Mouse (Mus musculus) adrenal gland, postnatal 0 days (tissue): ENCODE results near the gene Olfr901. TPM values are rescaled to one million over a fixed set of nuclear protein-coding genes. Genes with fewer than 3 reads are reported as not detected.

Experiments
- polyA plus RNA-seq: library from polyadenylated mRNA; unstranded; fragments of >200 nt; fragmentation: Nextera tagmentation; extraction: Ambion mirVana; gene quantifications from 2 replicates; pipeline ENCODE4 v1.2.1, GENCODE M21; 2015

The Olfr901 gene
- polyA plus RNA-seq, result not detected in 2 replicates

GRCm38 (mm10) chr9:38429155-38429554 lies at the start of gene Olfr901:
Gene Olfr901 (plus strand): TSS chr9:38429455.

GRCm38 (mm10) chr9:38401398-38401797 lies 27.9 kb upstream of the Olfr901 start, which contains the start of gene Olfr147:
Gene Olfr147 (plus strand): TSS chr9:38401698.

GRCm38 (mm10) chr9:38447352-38447751 lies 18.1 kb downstream of the Olfr901 start, which contains the start of gene Olfr902:
Gene Olfr902 (plus strand): TSS chr9:38447652.

GRCm38 (mm10) chr9:38462844-38463243 lies 33.6 kb downstream of the Olfr901 start, which contains the start of gene Olfr904:
Gene Olfr904 (plus strand): TSS chr9:38463144.

GRCm38 (mm10) chr9:38470807-38471206 lies 41.6 kb downstream of the Olfr901 start, which contains the start of gene Olfr905:
Gene Olfr905 (plus strand): TSS chr9:38471107.

Other genes with a start within 250 kb of the Olfr901 start
- not detected in 2 replicates for gene Olfr891, start 248.6 kb upstream of the Olfr901 start, polyA plus RNA-seq
- gene Olfr893, start 221.1 kb upstream of the Olfr901 start, polyA plus RNA-seq, result not detected in 2 replicates
- gene Olfr894, start 211.4 kb upstream of the Olfr901 start, polyA plus RNA-seq, result not detected in 2 replicates
- not detected in 2 replicates for gene Olfr143, start 176.7 kb upstream of the Olfr901 start, polyA plus RNA-seq
- not detected in 2 replicates for gene Olfr895, start 161.6 kb upstream of the Olfr901 start, polyA plus RNA-seq
- gene Olfr896-ps1, start 138.3 kb upstream of the Olfr901 start, polyA plus RNA-seq, result not detected in 2 replicates
- gene Olfr25, start 100.4 kb upstream of the Olfr901 start, polyA plus RNA-seq, result not detected in 2 replicates
- not detected in 2 replicates for gene Olfr898, start 81.0 kb upstream of the Olfr901 start, polyA plus RNA-seq
- not detected in 2 replicates for gene Olfr250, start 62.6 kb upstream of the Olfr901 start, polyA plus RNA-seq
- gene Olfr251, start 52.4 kb upstream of the Olfr901 start, polyA plus RNA-seq, result not detected in 2 replicates
- gene Olfr147, start 27.8 kb upstream of the Olfr901 start, polyA plus RNA-seq, result not detected in 2 replicates
- not detected in 2 replicates for gene Olfr902, start 18.2 kb downstream of the Olfr901 start, polyA plus RNA-seq
- gene Olfr904, start 33.7 kb downstream of the Olfr901 start, polyA plus RNA-seq, result not detected in 2 replicates
- not detected in 2 replicates for gene Olfr905, start 41.7 kb downstream of the Olfr901 start, polyA plus RNA-seq
- gene Olfr906, start 57.6 kb downstream of the Olfr901 start, polyA plus RNA-seq, result not detected in 2 replicates
- not detected in 2 replicates for gene Olfr907, start 66.3 kb downstream of the Olfr901 start, polyA plus RNA-seq
- not detected in 2 replicates for gene Olfr911-ps1, start 92.1 kb downstream of the Olfr901 start, polyA plus RNA-seq
- not detected in 2 replicates for gene Olfr910, start 108.4 kb downstream of the Olfr901 start, polyA plus RNA-seq
- not detected in 2 replicates for gene Olfr912, start 150.7 kb downstream of the Olfr901 start, polyA plus RNA-seq
- not detected in 2 replicates for gene Olfr913, start 163.3 kb downstream of the Olfr901 start, polyA plus RNA-seq
- gene Olfr914, start 175.6 kb downstream of the Olfr901 start, polyA plus RNA-seq, result not detected in 2 replicates
- not detected in 2 replicates for gene Olfr916, start 230.4 kb downstream of the Olfr901 start, polyA plus RNA-seq
- not detected in 2 replicates for gene Olfr917, start 236.4 kb downstream of the Olfr901 start, polyA plus RNA-seq
- not detected in 2 replicates for gene Olfr918, start 245.1 kb downstream of the Olfr901 start, polyA plus RNA-seq